Mouse (Mus musculus) mature B cell (primary cell): ENCODE results near the gene Psmb2.

Source experiments
- in situ Hi-C: fragments of 300-500 bp; cut with MboI; formaldehyde crosslinking; loops from 2 replicates; pipeline ENCODE4 v1.14.3; 2019

The Psmb2 gene

DNA sequence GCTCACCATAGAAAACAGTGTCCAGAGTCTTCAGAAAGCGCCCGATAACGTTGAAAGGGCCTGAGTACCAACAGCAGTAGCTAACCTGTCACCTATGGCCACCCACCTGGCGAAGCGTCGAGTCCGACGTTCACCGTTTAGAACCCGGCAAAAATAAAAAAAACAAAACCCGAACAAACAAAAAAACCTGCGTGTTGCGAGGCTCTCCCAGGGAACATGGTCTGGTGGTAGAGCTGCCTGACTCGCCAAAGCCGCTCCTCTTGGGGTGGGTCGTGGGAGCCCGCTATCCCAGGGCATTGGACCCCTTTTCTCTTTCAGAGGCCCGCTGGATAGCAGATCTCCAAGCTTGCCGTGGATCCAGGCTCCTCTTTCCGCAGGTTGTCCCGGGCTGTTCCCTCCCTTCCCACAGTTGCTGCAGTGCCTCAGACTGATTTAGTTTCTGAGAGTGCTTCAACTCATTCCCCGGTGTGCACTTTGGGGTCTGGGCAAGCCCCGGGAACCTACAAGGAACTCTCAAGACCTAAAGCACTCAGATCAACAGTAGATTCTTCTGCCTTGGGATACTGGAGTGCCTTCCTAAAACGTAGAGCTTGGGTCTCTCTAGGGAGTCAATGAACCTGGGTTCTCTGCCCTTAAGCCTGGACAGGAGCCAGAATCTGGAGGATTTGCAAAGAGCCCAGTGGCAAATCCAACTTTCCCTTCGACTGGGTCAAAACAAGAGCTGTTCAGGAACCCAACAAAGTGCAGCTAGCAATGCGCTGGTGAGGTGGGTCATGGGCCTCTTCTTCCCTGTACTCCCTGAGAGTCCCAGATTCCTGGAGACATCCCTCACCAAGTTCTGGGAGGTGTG, 55.3 kb downstream of the Psmb2 start:
- in situ Hi-C loops, result no loop called here

- in situ Hi-C loops, result no loop called here
Measured at GRCm38 (mm10) chr4:126734001-126734603, 56.7 kb downstream of the Psmb2 start.

DNA sequence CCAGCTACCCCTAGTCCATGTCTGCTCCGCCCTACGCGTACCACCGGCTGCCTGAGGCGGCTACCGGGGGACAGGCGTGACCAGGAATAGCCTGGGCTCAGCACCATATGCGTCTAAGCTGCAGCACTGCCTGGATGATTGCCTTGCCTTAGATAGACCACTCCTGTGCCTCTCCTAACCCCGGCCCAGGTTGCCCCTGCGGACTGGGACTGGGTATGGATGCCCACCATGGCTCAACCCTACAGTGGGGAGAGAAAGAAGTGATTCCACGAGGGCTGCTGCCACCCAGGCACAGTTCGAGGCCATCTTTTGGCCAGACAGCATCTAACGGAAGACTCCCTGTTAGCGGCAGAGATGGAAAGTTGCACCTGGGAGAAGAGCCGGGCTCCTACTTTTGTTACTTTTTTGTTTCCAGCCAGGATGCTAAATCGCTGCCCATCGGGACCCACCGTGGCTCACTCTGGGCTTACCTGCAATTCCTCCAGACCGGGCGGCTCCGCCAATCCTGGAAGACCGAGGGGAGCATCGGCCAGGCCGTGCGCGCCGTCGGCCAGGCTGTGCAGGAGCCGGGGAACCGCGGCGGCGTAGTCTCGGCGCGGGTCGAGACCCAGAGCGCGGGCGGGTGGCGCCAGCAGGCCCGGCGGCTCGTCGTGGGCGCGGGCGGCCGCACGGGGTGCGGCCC, 57.4 kb downstream of the Psmb2 start:
- in situ Hi-C loops, result no loop called here

DNA sequence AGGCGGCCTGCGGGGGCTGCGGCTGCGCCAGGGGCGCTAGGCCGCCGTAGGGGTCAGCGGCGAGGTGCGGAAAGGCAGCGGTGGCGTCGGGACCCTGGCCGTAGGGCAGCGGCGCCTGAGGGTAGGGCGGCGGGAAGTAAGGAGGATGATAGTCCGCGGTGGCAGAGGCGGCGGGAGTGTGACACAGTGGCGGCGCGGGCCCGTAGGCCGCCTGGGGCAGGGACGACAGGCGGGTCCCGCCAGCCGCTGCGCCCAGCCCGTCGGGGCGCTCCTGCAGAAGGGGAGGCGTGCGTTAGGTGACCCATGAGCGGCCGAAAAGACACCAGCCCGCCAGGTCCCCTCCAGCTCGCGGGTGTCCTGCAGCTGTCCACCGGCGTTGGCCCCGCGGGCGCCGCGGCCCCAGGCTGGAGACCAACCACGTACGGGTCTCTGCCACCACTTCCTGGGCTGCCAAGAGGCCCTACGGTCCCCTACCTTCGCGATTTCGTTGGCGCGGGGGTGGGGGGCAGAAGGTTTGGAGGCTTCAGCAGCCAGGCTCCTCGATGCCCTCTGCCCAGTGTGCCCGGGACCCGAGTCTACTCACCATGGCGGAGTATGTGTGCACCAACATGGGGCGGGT, 58.1 kb downstream of the Psmb2 start:
- in situ Hi-C loops, result no loop called here

DNA sequence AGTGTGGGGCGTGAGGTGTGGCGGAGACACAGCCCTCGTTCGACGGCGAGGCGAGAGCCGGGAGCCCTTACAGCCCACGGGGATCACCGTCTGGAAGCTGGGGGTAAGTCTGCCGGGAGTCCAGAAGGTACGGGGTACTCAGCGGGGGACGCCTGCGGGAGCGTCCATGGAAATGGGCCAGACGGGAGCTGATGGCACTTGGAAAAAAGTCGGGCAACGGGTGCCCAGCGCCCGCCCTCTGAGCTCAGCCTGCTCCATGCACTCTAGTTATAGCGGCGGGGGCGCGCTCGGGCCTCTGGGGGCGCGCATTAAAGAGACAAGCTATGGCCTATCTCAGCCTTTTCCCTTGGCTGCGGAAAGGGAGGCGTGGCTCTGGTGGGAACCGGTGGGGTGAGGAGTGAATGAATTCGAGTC, 58.6 kb downstream of the Psmb2 start, which contains the start of gene Tfap2e:
Tfap2e (minus strand) TSS at position 240 of the 414 bp plus-strand sequence.
- in situ Hi-C loops, result no loop called here

GRCm38 (mm10) chr4:126739966-126740676, 62.7 kb downstream of the Psmb2 start:
- in situ Hi-C loops, result loop anchor here (10.0 kb wide), 1 partner anchor 185 kb away; the partner anchor contains the start of gene Clspn

- in situ Hi-C loops, result loop anchor here (10.0 kb wide), 1 partner anchor 187 kb away; the partner anchor contains the start of gene Clspn
Measured at GRCm38 (mm10) chr4:126741448-126741847, 64.0 kb downstream of the Psmb2 start.

DNA sequence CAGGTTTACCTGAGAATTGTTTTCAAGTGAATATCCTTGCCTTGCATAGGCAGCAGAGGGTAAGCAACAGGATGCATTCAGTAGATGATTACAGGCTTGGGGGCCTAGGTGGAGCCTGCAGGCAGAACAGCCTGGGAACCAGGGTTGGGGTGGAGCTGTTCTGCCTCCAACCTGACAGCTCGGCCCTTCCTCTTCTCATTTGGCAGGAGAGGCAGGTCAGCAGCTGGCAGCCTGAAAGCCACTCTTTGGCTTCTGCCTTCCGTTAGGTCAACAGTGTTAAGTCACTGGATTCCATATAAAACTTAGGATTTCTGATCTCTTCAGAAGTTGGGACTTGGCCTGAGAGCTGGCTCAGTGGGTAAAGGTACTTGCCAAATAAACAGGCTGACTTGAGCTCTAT, 65.5 kb downstream of the Psmb2 start:
- in situ Hi-C loops, result loop anchor here (10.0 kb wide), 1 partner anchor 188 kb away; the partner anchor contains the start of gene Clspn

GRCm38 (mm10) chr4:126743713-126744112, 66.3 kb downstream of the Psmb2 start:
- in situ Hi-C loops, result loop anchor here (10.0 kb wide), 1 partner anchor 189 kb away; the partner anchor contains the start of gene Clspn

GRCm38 (mm10) chr4:126744831-126745230, 67.4 kb downstream of the Psmb2 start:
- in situ Hi-C loops, result loop anchor here (10.0 kb wide), 1 partner anchor 190 kb away; the partner anchor contains the start of gene Clspn

- in situ Hi-C loops, result loop anchor here (10.0 kb wide), 1 partner anchor 191 kb away; the partner anchor contains the start of gene Clspn
Measured at GRCm38 (mm10) chr4:126745506-126746193, 68.2 kb downstream of the Psmb2 start.

GRCm38 (mm10) chr4:126746194-126746840, 68.9 kb downstream of the Psmb2 start:
- in situ Hi-C loops, result loop anchor here (10.0 kb wide), 1 partner anchor 192 kb away; the partner anchor contains the start of gene Clspn

DNA sequence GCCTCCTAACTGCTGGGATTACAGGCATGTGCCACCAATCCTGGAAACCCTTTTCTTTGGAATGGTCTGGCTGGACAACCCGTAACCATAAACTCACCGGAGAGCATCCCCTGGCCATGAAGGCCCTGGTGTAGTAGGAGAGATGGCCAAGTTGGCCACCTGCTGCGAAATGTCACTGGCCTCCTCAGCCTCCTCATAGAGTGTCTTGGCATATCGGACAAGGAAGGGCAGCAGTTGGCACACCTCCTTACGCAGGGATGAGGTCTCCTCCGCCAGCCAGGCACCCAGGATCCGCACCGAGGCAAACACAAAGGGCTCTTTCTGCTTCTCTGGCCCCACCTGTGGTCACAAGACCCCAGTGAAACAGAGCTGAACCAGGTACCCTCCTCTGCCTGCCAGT, 71.0 kb downstream of the Psmb2 start:
- in situ Hi-C loops, result loop anchor here (10.0 kb wide), 1 partner anchor 194 kb away; the partner anchor contains the start of gene Clspn

DNA sequence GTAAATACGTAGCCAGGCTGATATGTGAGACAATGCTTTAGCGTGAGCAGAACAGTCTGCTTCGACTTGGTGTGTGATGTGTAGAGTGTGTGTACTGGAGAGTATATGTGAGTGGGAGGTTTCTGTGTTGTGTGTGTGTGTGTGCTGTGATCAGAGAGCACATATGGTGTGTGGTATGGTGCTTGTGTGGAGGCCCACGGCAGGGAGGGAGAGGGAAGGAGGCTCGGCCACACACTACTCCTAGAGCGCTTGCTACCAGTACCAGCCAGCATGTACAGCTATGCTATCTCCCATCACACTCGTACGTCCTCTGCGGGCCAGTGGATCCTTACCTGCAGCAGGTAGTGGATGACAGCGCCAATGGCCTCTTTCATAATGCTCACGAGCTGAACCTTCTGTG, 72.1 kb downstream of the Psmb2 start:
- in situ Hi-C loops, result loop anchor here (10.0 kb wide), 1 partner anchor 195 kb away; the partner anchor contains the start of gene Clspn

- in situ Hi-C loops, result no loop called here
Measured at GRCm38 (mm10) chr4:126750046-126750683, 72.7 kb downstream of the Psmb2 start.

GRCm38 (mm10) chr4:126750863-126751555, 73.6 kb downstream of the Psmb2 start:
- in situ Hi-C loops, result no loop called here

- in situ Hi-C loops, result no loop called here
Measured at GRCm38 (mm10) chr4:126751556-126752023, 74.2 kb downstream of the Psmb2 start.

DNA sequence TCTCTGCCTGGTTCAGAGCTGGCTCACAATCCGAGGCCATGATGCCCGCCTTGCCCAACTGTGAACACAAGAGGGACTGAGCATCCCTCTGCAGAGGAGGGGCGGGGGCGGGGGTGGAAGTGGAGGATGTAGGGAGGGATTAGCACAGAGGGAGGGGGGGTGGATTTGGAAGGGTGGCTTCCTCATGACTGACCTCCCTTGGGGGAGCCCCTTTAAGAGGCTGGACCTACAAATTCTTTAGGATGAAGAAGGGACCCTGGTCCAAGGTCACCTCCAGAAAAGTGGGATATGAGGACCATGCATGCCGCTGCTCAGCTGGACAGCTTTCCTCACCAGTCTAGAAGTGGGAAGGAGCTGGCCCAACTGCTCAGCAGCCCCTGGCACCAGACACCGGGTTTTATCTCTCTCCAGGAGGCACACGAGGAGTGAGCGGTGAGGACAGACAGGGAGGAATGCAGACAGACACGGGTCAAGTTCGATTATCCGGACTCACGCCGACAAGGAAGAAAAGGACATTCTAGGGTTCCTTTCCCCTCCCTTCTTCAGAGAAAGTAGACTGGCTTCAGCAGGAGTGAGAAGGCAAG, 74.7 kb downstream of the Psmb2 start:
- in situ Hi-C loops, result no loop called here
